In genomic region chr6:39536621-39537020, GRCm38 (mm10) we compare ENCODE assay signal across 26 mouse cellular contexts. TPM values are rescaled to one million over a fixed set of nuclear protein-coding genes. Genes with fewer than 3 reads are reported as not detected.
"Had no signal": no experiment of that assay in that cellular context is flagged by ENCODE, and none has a peak within 500 bp of the region (broad histone marks: within the 10 kb centered on the region; RNA-seq: fewer than 3 reads in every experiment).

No protein-coding gene starts in this region.

- H3K27ac ChIP-seq: hindbrain, embryonic 13.5 days; hindbrain, embryonic 15.5 days; hindbrain, postnatal 0 days; limb, embryonic 13.5 days; limb, embryonic 15.5 days; liver, embryonic 12.5 days; liver, embryonic 14.5 days had no signal

- ATAC-seq: forebrain, postnatal 0 days; hindbrain, postnatal 0 days; intestine, embryonic 16.5 days; liver, embryonic 12.5 days had no signal

- H3K4me2 ChIP-seq: heart, embryonic 11.5 days; hindbrain, embryonic 13.5 days; hindbrain, embryonic 15.5 days; limb, embryonic 13.5 days; limb, embryonic 15.5 days; liver, embryonic 12.5 days had no signal

- H3K9me3 ChIP-seq: hindbrain, embryonic 13.5 days; hindbrain, embryonic 15.5 days; limb, embryonic 15.5 days; liver, embryonic 12.5 days had no signal

- H3K4me3 ChIP-seq: hindbrain, embryonic 13.5 days; hindbrain, embryonic 15.5 days; limb, embryonic 13.5 days; limb, embryonic 15.5 days; liver, embryonic 12.5 days had no signal

- H3K27me3 ChIP-seq: hindbrain, embryonic 13.5 days; hindbrain, embryonic 15.5 days; limb, embryonic 13.5 days; limb, embryonic 15.5 days; liver, embryonic 12.5 days had no signal

- DNase-seq: forebrain, postnatal 0 days; gastrocnemius, postnatal 14 days; gastrocnemius, postnatal 36 days; heart, adult 18-20 months; heart, postnatal 10 days; kidney, adult 18-20 months; kidney, postnatal 10 days; kidney, postnatal 36 days; layer of hippocampus, adult 9-11 months; layer of hippocampus, postnatal 36 days; left cerebral cortex, postnatal 4 days had no signal

- H3K9ac ChIP-seq: forebrain, postnatal 0 days; hindbrain, embryonic 13.5 days; hindbrain, embryonic 15.5 days; limb, embryonic 13.5 days; limb, embryonic 15.5 days; liver, embryonic 12.5 days; liver, embryonic 14.5 days had no signal

- H3K36me3 ChIP-seq: hindbrain, embryonic 15.5 days; liver, embryonic 12.5 days had no signal

RNA-seq across cellular contexts. Expression of gene Gm42420, which starts 48.9 kb away (rescaled TPM):
- total RNA-seq: forebrain, postnatal 0 days; gastrocnemius, postnatal 14 days; heart, postnatal 25 days; hindbrain, postnatal 0 days; layer of hippocampus, adult 18-20 months; left cerebral cortex, postnatal 10 days had no signal
- polyA plus RNA-seq: heart, embryonic 14.5 days; heart, embryonic 16.5 days; hindbrain, embryonic 13.5 days; liver, adult 2 months had no signal
